Mouse (Mus musculus) gastrocnemius, adult 18-20 months (tissue): ENCODE measurements around the gene Cbarp. TPM values are rescaled to one million over a fixed set of nuclear protein-coding genes. Genes with fewer than 3 reads are reported as not detected.

Source experiments
- DNase-seq: peaks from one replicate; pipeline ENCODE4 v3.0.0; 2021; ENCODE audit warnings: low spot score
- total RNA-seq, 2 experiments: library from RNA; stranded (reverse); gene quantifications; 2 replicates each; pipeline ENCODE4 v1.2.3; 2021

The Cbarp gene
- total RNA-seq, 2 experiments from 2014 or later: 1.6 to 1.9 TPM

GRCm38 (mm10) chr10:80144864-80145838 lies 4.5 kb upstream of the Cbarp start:
- DNase-seq: peak; percentile 78

GRCm38 (mm10) chr10:80144159-80144558 lies 3.5 kb upstream of the Cbarp start:
- no peak for DNase-seq

GRCm38 (mm10) chr10:80143664-80144063 lies 3.0 kb upstream of the Cbarp start:
- DNase-seq: no peak

GRCm38 (mm10) chr10:80142530-80142925 lies 1.9 kb upstream of the Cbarp start:
- no peak for DNase-seq

GRCm38 (mm10) chr10:80141786-80142529 lies 1.3 kb upstream of the Cbarp start:
- peak; percentile 97 for DNase-seq

GRCm38 (mm10) chr10:80141243-80141642 lies 608 bp upstream of the Cbarp start:
- peak; percentile 96 for DNase-seq

- DNase-seq: no peak
Measured at GRCm38 (mm10) chr10:80139975-80140665, 515 bp downstream of the Cbarp start.

GRCm38 (mm10) chr10:80139439-80139775 lies 1.2 kb downstream of the Cbarp start:
- DNase-seq: no peak

- no peak for DNase-seq
Measured at GRCm38 (mm10) chr10:80138553-80139438, 1.8 kb downstream of the Cbarp start, which contains the start of gene Atp5d. Atp5d (plus strand) TSS chr10:80138632.

- DNase-seq: no peak
Measured at GRCm38 (mm10) chr10:80137626-80138552, 2.7 kb downstream of the Cbarp start.

- DNase-seq: no peak
Measured at GRCm38 (mm10) chr10:80136952-80137625, 3.5 kb downstream of the Cbarp start.

GRCm38 (mm10) chr10:80136179-80136951 lies 4.3 kb downstream of the Cbarp start:
- no peak for DNase-seq

- no peak for DNase-seq
Measured at GRCm38 (mm10) chr10:80135641-80136040, 5.0 kb downstream of the Cbarp start.

GRCm38 (mm10) chr10:80135161-80135560 lies 5.5 kb downstream of the Cbarp start:
- no peak for DNase-seq

- DNase-seq: no peak
Measured at GRCm38 (mm10) chr10:80134421-80134820, 6.2 kb downstream of the Cbarp start.

- peak; percentile 55 for DNase-seq
Measured at GRCm38 (mm10) chr10:80133226-80133849, 7.3 kb downstream of the Cbarp start.

GRCm38 (mm10) chr10:80131952-80132350 lies 8.7 kb downstream of the Cbarp start:
- DNase-seq: no peak
